Mouse (Mus musculus) liver, adult 2 months (tissue): ENCODE measurements around the gene Sarnp.

Experiments
- CTCF ChIP-seq: fragments of 200-500 bp; IDR thresholded peaks from 2 replicates; pipeline ENCODE4 v1.5.1; 2011; ENCODE audit warnings: low read depth, low read length, control low read depth
- POLR2A ChIP-seq: fragments of 200-500 bp; IDR thresholded peaks from 2 replicates; pipeline ENCODE4 v1.6.1; 2011; ENCODE audit warnings: low read length, control low read depth; ENCODE audit not compliant: insufficient read depth; ENCODE audit errors: extremely low read depth

GRCm38 (mm10) chr10:128919966-128920365 lies 102.8 kb downstream of the Sarnp start:
- TF ChIP-seq POLR2A (no peak), CTCF (no peak)
